Mouse (Mus musculus) kidney, embryonic 15.5 days (tissue): ENCODE measurements around the gene Tssk6. TPM values are rescaled to one million over a fixed set of nuclear protein-coding genes. Genes with fewer than 3 reads are reported as not detected.
"Not testable (repeated sequence)": the region's sequence is repeated elsewhere in the genome, so short reads cannot be mapped to it uniquely, and the experiment has no call there.

ENCODE experiments used
- ATAC-seq: fragments of 200-750 bp; cut with Nextera tagmentation; replicated peaks from 2 replicates; pipeline ENCODE4 v1.8.0; 2017; ENCODE audit warnings: moderate TSS enrichment; ENCODE audit not compliant: low FRiP score
- H3K27ac ChIP-seq: fragments of 300-500 bp; sonication (generic); 2 replicates; pipeline ENCODE4 v1.5.1; 2015; ENCODE audit warnings: mild to moderate bottlenecking, inconsistent platforms
- H3K27me3 ChIP-seq: fragments of 300-500 bp; sonication (generic); 2 replicates; pipeline ENCODE4 v1.6.1; 2015; ENCODE audit warnings: inconsistent platforms
- H3K36me3 ChIP-seq: fragments of 300-500 bp; sonication (generic); 2 replicates; pipeline ENCODE4 v1.6.1; 2015; ENCODE audit warnings: inconsistent platforms
- H3K4me1 ChIP-seq: fragments of 300-500 bp; sonication (generic); 2 replicates; pipeline ENCODE4 v1.6.1; 2015; ENCODE audit warnings: inconsistent platforms
- H3K4me2 ChIP-seq: fragments of 300-500 bp; sonication (generic); 2 replicates; pipeline ENCODE4 v1.6.1; 2015; ENCODE audit warnings: moderate library complexity, mild to moderate bottlenecking, inconsistent platforms
- H3K4me3 ChIP-seq: fragments of 300-500 bp; sonication (generic); replicated peaks from 2 replicates; pipeline ENCODE4 v1.5.1; 2015; ENCODE audit warnings: mild to moderate bottlenecking, inconsistent platforms
- H3K9ac ChIP-seq: fragments of 300-500 bp; sonication (generic); 2 replicates; pipeline ENCODE4 v1.6.1; 2015; ENCODE audit warnings: mild to moderate bottlenecking, inconsistent platforms
- H3K9me3 ChIP-seq: fragments of 300-500 bp; sonication (generic); replicated peaks from 2 replicates; pipeline ENCODE4 v1.6.1; 2016; ENCODE audit warnings: inconsistent platforms
- WGBS: fragments of 180-500 bp; shearing (Covaris S2); methylation state at CpG from one replicate; pipeline ENCODE4 v1.1.7; 2015; ENCODE audit warnings: mixed read lengths; 5-methylcytosine and 5-hydroxymethylcytosine counted together
- polyA plus RNA-seq: library from polyadenylated mRNA; unstranded; fragments of >200 nt; fragmentation: Nextera tagmentation; extraction: Ambion mirVana; gene quantifications from 2 replicates; pipeline ENCODE4 v1.2.1, GENCODE M21; 2015

Tssk6 gene
- polyA plus RNA-seq, 1 experiment from 2014 or later: 3.4 TPM

- Histone ChIP-seq H3K27ac (no peak overlapping the region), H3K27me3 (no peaks in the 10 kb centered on the region), H3K9ac (no peak overlapping the region), H3K4me3 (no peak overlapping the region), H3K9me3 (no peaks in the 10 kb centered on the region), H3K4me2 (no peak overlapping the region), H3K4me1 (no peaks in the 10 kb centered on the region; the same call in 1 of the 2 replicates), H3K36me3 (peaks cover 18% of the 10 kb centered on the region)
- ATAC-seq: no peak
Observed at GRCm38 (mm10) chr8:69926901-69927300, 24.9 kb downstream of the Tssk6 start.

- no peak overlapping the region for H3K4me3 ChIP-seq
- H3K4me2 ChIP-seq: no peak overlapping the region
- no peaks in the 10 kb centered on the region for H3K9me3 ChIP-seq
- H3K9ac ChIP-seq: no peak overlapping the region
- H3K27ac ChIP-seq: no peak overlapping the region
- H3K36me3 ChIP-seq: peaks cover 34% of the 10 kb centered on the region
- H3K4me1 ChIP-seq: peaks cover 35% of the 10 kb centered on the region
- no peak for ATAC-seq
- WGBS: 72% methylated on average over 2 of the region's 2 CpGs
- H3K27me3 ChIP-seq: no peaks in the 10 kb centered on the region
Observed at GRCm38 (mm10) chr8:69933811-69934210, 31.8 kb downstream of the Tssk6 start.

- no peaks in the 10 kb centered on the region for H3K9me3 ChIP-seq
- H3K27me3 ChIP-seq: no peaks in the 10 kb centered on the region
- H3K4me1 ChIP-seq: peaks cover 40% of the 10 kb centered on the region
- peaks cover 34% of the 10 kb centered on the region for H3K36me3 ChIP-seq
- ATAC-seq: no peak
- H3K4me2 ChIP-seq: no peak overlapping the region
- H3K9ac ChIP-seq: no peak overlapping the region
- H3K27ac ChIP-seq: no peak overlapping the region
- WGBS: 83% methylated on average over 5 of the region's 5 CpGs
- no peak overlapping the region for H3K4me3 ChIP-seq
Observed at GRCm38 (mm10) chr8:69934582-69934981, 32.6 kb downstream of the Tssk6 start.

GRCm38 (mm10) chr8:69935431-69935830, 33.4 kb downstream of the Tssk6 start:
- Histone ChIP-seq H3K4me1 (peaks cover 49% of the 10 kb centered on the region), H3K36me3 (peaks cover 34% of the 10 kb centered on the region), H3K4me2 (no peak overlapping the region), H3K9ac (no peak overlapping the region), H3K27ac (peak overlapping the region; percentile 59), H3K9me3 (no peaks in the 10 kb centered on the region), H3K27me3 (no peaks in the 10 kb centered on the region), H3K4me3 (no peak overlapping the region)
- ATAC-seq: no peak
- WGBS: 81% methylated on average over 3 of the region's 3 CpGs

- ATAC-seq: peak; percentile 74
- Histone ChIP-seq H3K27ac (peak overlapping the region; percentile 59), H3K9me3 (no peaks in the 10 kb centered on the region), H3K9ac (no peak overlapping the region), H3K4me1 (peaks cover 54% of the 10 kb centered on the region), H3K4me2 (no peak overlapping the region), H3K4me3 (no peak overlapping the region), H3K36me3 (peaks cover 34% of the 10 kb centered on the region), H3K27me3 (no peaks in the 10 kb centered on the region)
- WGBS: 61% methylated on average over 7 of the region's 7 CpGs
Observed at GRCm38 (mm10) chr8:69936050-69936794, 34.2 kb downstream of the Tssk6 start.

GRCm38 (mm10) chr8:69937466-69937865, 35.5 kb downstream of the Tssk6 start:
- Histone ChIP-seq H3K9ac (no peak overlapping the region), H3K4me2 (no peak overlapping the region), H3K9me3 (no peaks in the 10 kb centered on the region), H3K27ac (0 out of 2 replicates have a peak overlapping the region, but pooled peaks have one; percentile 18), H3K36me3 (peaks cover 34% of the 10 kb centered on the region), H3K4me3 (no peak overlapping the region), H3K4me1 (peaks cover 58% of the 10 kb centered on the region), H3K27me3 (no peaks in the 10 kb centered on the region)
- no peak for ATAC-seq
- 83% methylated on average over 3 of the region's 3 CpGs for WGBS

- WGBS: 74% methylated on average over 6 of the region's 6 CpGs
- Histone ChIP-seq H3K9me3 (no peaks in the 10 kb centered on the region), H3K4me2 (no peak overlapping the region), H3K9ac (no peak overlapping the region), H3K4me3 (no peak overlapping the region), H3K36me3 (peaks cover 27% of the 10 kb centered on the region), H3K27ac (0 out of 2 replicates have a peak overlapping the region, but pooled peaks have one; percentile 6), H3K4me1 (peaks cover 58% of the 10 kb centered on the region), H3K27me3 (no peaks in the 10 kb centered on the region)
- no peak for ATAC-seq
Observed at GRCm38 (mm10) chr8:69938245-69938982, 36.4 kb downstream of the Tssk6 start.

GRCm38 (mm10) chr8:69939633-69940032, 37.6 kb downstream of the Tssk6 start:
- Histone ChIP-seq H3K4me1 (peaks cover 58% of the 10 kb centered on the region), H3K9me3 (no peaks in the 10 kb centered on the region), H3K9ac (no peak overlapping the region), H3K4me2 (no peak overlapping the region), H3K27ac (peak overlapping the region; percentile 56), H3K27me3 (no peaks in the 10 kb centered on the region), H3K4me3 (no peak overlapping the region), H3K36me3 (peaks cover 15% of the 10 kb centered on the region)
- WGBS: 17% methylated on average over 3 of the region's 3 CpGs
- ATAC-seq: peak; percentile 86

GRCm38 (mm10) chr8:69940386-69940785, 38.4 kb downstream of the Tssk6 start:
- H3K27ac ChIP-seq: peak overlapping the region; percentile 56

GRCm38 (mm10) chr8:69942495-69942894, 40.5 kb downstream of the Tssk6 start:
- H3K9me3 ChIP-seq, H3K9ac ChIP-seq, H3K4me3 ChIP-seq, ATAC-seq, H3K27me3 ChIP-seq, H3K4me2 ChIP-seq, H3K27ac ChIP-seq: not testable (repeated sequence)
- H3K36me3 ChIP-seq: peaks cover 17% of the 10 kb centered on the region
- H3K4me1 ChIP-seq: peaks cover 36% of the 10 kb centered on the region
- 82% methylated on average over 3 of the region's 3 CpGs for WGBS

More at GRCm38 (mm10) chr8:69940386-69940785, 38.4 kb downstream of the Tssk6 start:
- no peak overlapping the region for H3K4me3 ChIP-seq
- H3K4me1 ChIP-seq: peaks cover 57% of the 10 kb centered on the region
- H3K9me3 ChIP-seq: no peaks in the 10 kb centered on the region
- no peaks in the 10 kb centered on the region for H3K27me3 ChIP-seq
- WGBS: 83% methylated on average over 2 of the region's 2 CpGs
- ATAC-seq: no peak
- H3K4me2 ChIP-seq: no peak overlapping the region
- H3K36me3 ChIP-seq: peaks cover 8% of the 10 kb centered on the region
- H3K9ac ChIP-seq: no peak overlapping the region

GRCm38 (mm10) chr8:69950300-69950699, 48.3 kb downstream of the Tssk6 start:
- 84% methylated on average over 2 of the region's 2 CpGs for WGBS
- H3K4me3 ChIP-seq: no peak overlapping the region
- no peak overlapping the region for H3K9ac ChIP-seq
- H3K9me3 ChIP-seq: no peaks in the 10 kb centered on the region
- H3K4me2 ChIP-seq: no peak overlapping the region
- ATAC-seq: no peak
- H3K4me1 ChIP-seq: peaks cover 22% of the 10 kb centered on the region
- no peaks in the 10 kb centered on the region for H3K27me3 ChIP-seq
- H3K27ac ChIP-seq: no peak overlapping the region
- peaks cover 46% of the 10 kb centered on the region for H3K36me3 ChIP-seq
